Mouse (Mus musculus): ENCODE data around the gene Tpst1. TPM values are rescaled to one million over a fixed set of nuclear protein-coding genes. Genes with fewer than 3 reads are reported as not detected.

Tpst1 gene
- polyA plus RNA-seq, 1 experiment from 2014 or later: 65.4 TPM

GRCm38 (mm10) chr5:130143977-130144333, 70.8 kb downstream of the Tpst1 start:
- Histone ChIP-seq H3K27me3 (ENCODE audit: low read depth, poor library complexity, severe bottlenecking) (no peaks in the 10 kb centered on the region), H3K4me1 (peaks cover 23% of the 10 kb centered on the region), H3K27ac (peak overlapping the region; percentile 87), H3K36me3 (peaks cover 6% of the 10 kb centered on the region; the same call in 1 of the 2 replicates), H3K9me3 (replicated peaks) (no peaks in the 10 kb centered on the region), H3K4me3 (peak overlapping the region; percentile 70)
- 6% methylated on average over 20 of the region's 20 CpGs for WGBS
- peak; percentile 71 for DNase-seq (ENCODE audit: low spot score)

DNA sequence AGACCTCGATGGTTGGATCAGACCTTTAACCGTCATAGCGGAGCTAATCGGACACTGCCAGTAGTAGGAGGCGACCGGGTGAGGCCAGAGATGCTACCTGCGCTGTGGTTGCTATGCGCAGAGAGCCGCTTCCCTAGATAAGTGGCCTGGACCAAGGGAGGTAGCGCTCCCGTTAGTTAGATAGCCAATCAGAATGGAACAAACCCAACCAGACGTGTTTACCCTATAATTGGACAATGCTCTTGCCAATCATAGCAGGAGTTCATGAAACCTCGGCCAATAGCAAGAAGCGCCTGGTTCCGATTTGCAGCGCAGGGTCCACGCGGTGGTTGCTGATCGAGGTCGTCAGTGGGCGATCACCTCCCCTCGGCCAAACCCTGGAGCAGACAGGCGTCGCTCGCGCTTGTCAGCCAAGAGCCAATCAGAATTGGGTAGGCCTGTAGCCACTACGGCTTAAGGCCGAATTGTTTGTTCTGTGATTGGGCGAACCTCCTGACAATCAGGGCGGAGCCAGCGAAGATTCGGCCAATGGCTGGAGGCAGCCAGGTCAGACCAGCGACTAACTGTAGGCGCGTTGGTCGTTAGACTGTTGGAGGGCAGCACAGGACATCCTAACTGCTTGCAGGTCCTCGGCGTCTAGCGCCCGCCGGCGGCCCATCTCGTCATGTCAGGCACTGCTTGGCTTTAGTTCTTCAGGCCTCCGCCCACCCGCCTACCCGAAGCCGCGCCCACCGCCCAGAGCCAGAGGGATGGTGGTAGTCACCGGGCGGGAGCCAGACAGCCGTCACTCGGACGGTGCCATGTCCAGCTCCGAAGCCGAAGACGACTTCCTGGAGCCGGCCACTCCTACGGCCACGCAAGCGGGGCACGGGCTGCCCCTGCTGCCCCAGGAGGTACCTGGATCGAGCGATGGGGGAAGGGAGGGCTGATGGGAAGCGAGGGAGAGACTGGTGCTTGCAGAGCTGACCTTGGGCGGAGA, 71.5 kb downstream of the Tpst1 start, which contains the start of gene Kctd7:
Gene Kctd7, plus strand, starts transcription at position 528 of the 979 bp plus-strand sequence.
- WGBS: 1% methylated on average over 66 of the region's 66 CpGs

DNA sequence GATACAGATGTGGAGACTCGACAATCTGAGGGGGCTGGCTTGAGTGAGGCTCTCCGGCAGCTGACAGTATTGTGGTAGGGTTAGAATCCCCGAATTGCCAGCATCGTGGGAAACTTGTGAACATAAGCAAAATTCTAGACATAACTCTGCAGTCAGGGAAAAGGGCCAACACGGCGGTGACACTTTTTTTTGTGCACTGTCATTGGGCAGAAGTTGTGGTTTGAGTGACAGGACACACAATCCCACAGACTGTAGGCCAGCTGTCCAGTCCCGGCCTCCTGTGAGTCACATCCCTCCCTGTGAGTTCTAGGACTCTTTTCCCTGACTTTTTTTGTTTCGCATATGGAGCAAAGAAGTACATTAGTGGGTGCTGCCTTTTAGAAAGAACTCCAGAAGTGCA, 72.8 kb downstream of the Tpst1 start:
- Histone ChIP-seq H3K9me3 (replicated peaks) (no peaks in the 10 kb centered on the region), H3K27ac (no peak overlapping the region), H3K4me1 (peaks cover 23% of the 10 kb centered on the region), H3K4me3 (peak overlapping the region; percentile 70; the same call in 1 of the 2 replicates), H3K27me3 (ENCODE audit: low read depth, poor library complexity, severe bottlenecking) (no peaks in the 10 kb centered on the region), H3K36me3 (peaks cover 6% of the 10 kb centered on the region; the same call in 1 of the 2 replicates)
- DNase-seq (ENCODE audit: low spot score): no peak
- WGBS: 91% methylated on average over 8 of the region's 8 CpGs

More for the DNA sequence above, 71.5 kb downstream of the Tpst1 start, which contains the start of gene Kctd7:
- peaks cover 23% of the 10 kb centered on the region for H3K4me1 ChIP-seq
- no peaks in the 10 kb centered on the region for H3K27me3 ChIP-seq (ENCODE audit: low read depth, poor library complexity, severe bottlenecking)
- DNase-seq (ENCODE audit: low spot score): peak; percentile 90
- peak within 1 kb of the TSS; percentile 70 for H3K4me3 ChIP-seq
- no peaks in the 10 kb centered on the region for H3K9me3 ChIP-seq (replicated peaks)
- H3K27ac ChIP-seq: peak within 1 kb of the TSS; percentile 87
- peaks cover 6% of the 10 kb centered on the region; the same call in 1 of the 2 replicates for H3K36me3 ChIP-seq

- H3K9me3 ChIP-seq (replicated peaks): no peaks in the 10 kb centered on the region
- WGBS: 79% methylated on average over 7 of the region's 7 CpGs
- DNase-seq (ENCODE audit: low spot score): no peak
- H3K27ac ChIP-seq: no peak overlapping the region
- no peak overlapping the region for H3K4me3 ChIP-seq
- peaks cover 13% of the 10 kb centered on the region for H3K4me1 ChIP-seq
- H3K36me3 ChIP-seq: peaks cover 24% of the 10 kb centered on the region; the same call in 1 of the 2 replicates
- no peaks in the 10 kb centered on the region for H3K27me3 ChIP-seq (ENCODE audit: low read depth, poor library complexity, severe bottlenecking)
Measured at GRCm38 (mm10) chr5:130149726-130150310, 76.7 kb downstream of the Tpst1 start.

GRCm38 (mm10) chr5:130154286-130154685, 81.2 kb downstream of the Tpst1 start:
- no peak overlapping the region for H3K4me3 ChIP-seq
- H3K27me3 ChIP-seq (ENCODE audit: low read depth, poor library complexity, severe bottlenecking): no peaks in the 10 kb centered on the region
- H3K27ac ChIP-seq: no peak overlapping the region
- 0 out of 2 replicates have a peak, but pooled peaks cover 7% of the 10 kb centered on the region for H3K4me1 ChIP-seq
- no peaks in the 10 kb centered on the region for H3K9me3 ChIP-seq (replicated peaks)
- no peak for DNase-seq (ENCODE audit: low spot score)
- H3K36me3 ChIP-seq: peaks cover 18% of the 10 kb centered on the region; the same call in 1 of the 2 replicates
- 89% methylated on average over 2 of the region's 2 CpGs for WGBS

DNA sequence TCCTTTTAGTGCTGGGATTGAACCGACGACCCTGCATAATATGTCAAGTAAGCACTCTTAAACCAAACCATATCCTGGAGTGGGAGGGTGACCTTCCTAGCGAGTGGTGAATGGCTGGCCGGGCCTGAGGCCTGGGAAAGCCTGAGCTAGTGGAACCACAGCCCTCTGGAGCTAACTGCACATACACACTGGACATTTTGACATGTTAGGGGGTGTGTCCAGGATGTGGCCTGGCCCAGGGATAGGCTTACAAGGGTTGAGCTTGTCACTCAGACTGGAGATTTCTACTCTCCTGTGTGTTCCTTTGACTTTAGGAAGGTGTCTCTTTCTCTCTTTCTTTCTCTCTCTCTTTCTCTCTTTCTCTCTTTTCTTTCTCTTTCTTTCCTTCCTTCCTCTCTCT, 85.4 kb downstream of the Tpst1 start:
- 0 out of 2 replicates have a peak, but pooled peaks cover 7% of the 10 kb centered on the region for H3K4me1 ChIP-seq
- H3K9me3 ChIP-seq (replicated peaks): no peaks in the 10 kb centered on the region
- WGBS: 82% methylated on average over 4 of the region's 4 CpGs
- DNase-seq (ENCODE audit: low spot score): no peak
- no peak overlapping the region for H3K4me3 ChIP-seq
- no peaks in the 10 kb centered on the region for H3K27me3 ChIP-seq (ENCODE audit: low read depth, poor library complexity, severe bottlenecking)
- H3K27ac ChIP-seq: no peak overlapping the region
- H3K36me3 ChIP-seq: 0 out of 2 replicates have a peak, but pooled peaks cover 3% of the 10 kb centered on the region

DNA sequence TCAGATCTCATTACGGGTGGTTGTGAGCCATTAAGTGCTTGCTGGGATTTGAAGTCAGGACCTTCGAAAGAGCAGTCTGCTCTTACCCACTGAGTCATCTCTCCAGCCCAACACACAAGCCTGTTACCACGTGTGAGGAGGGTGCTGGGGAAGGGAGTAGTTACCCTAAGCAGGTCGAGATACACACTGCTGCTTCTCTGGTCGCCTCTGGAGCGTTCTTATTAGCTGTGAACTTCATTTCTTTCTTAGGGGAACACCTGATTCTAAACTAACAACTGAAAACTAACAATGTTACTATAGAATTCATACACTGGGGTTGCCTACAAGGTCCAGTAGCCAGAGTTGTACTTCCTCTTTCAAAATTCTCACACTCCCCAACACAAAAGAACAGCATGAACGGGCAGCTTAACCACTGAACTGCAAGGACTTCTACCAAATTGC, 86.7 kb downstream of the Tpst1 start:
- no peaks in the 10 kb centered on the region for H3K27me3 ChIP-seq (ENCODE audit: low read depth, poor library complexity, severe bottlenecking)
- H3K36me3 ChIP-seq: no peaks in the 10 kb centered on the region
- no peak for DNase-seq (ENCODE audit: low spot score)
- H3K4me1 ChIP-seq: 0 out of 2 replicates have a peak, but pooled peaks cover 7% of the 10 kb centered on the region
- H3K4me3 ChIP-seq: no peak overlapping the region
- WGBS: 67% methylated on average over 7 of the region's 7 CpGs
- H3K9me3 ChIP-seq (replicated peaks): no peaks in the 10 kb centered on the region
- H3K27ac ChIP-seq: no peak overlapping the region

DNA sequence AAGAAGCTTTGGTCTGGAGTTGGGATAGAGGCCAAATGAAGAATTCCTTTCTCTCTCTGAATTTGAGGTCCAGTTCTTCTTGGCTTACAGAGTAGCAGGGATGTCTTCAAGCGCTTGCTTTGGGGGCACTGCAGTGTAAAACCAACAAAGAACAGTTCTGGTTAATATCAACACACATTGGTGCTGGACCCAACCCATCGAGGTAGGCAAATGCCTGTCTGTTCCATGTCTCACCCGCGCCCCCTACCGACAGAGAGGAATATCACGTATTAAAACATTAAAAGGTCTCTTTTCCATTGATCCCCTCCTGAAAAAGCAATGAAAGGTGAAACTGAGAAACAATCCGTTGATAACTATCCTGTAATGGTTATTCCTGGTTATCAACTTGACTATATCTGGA, 90.5 kb downstream of the Tpst1 start:
- no peaks in the 10 kb centered on the region for H3K4me1 ChIP-seq
- H3K9me3 ChIP-seq (replicated peaks): no peaks in the 10 kb centered on the region
- no peaks in the 10 kb centered on the region for H3K27me3 ChIP-seq (ENCODE audit: low read depth, poor library complexity, severe bottlenecking)
- 6% methylated on average over 7 of the region's 7 CpGs for WGBS
- H3K27ac ChIP-seq: no peak overlapping the region
- DNase-seq (ENCODE audit: low spot score): peak; percentile 78
- no peaks in the 10 kb centered on the region for H3K36me3 ChIP-seq
- H3K4me3 ChIP-seq: no peak overlapping the region

- H3K36me3 ChIP-seq: no peaks in the 10 kb centered on the region
- H3K9me3 ChIP-seq (replicated peaks): no peaks in the 10 kb centered on the region
- DNase-seq (ENCODE audit: low spot score): no peak
- H3K27ac ChIP-seq: no peak overlapping the region
- H3K4me3 ChIP-seq: no peak overlapping the region
- no peaks in the 10 kb centered on the region for H3K4me1 ChIP-seq
- WGBS: 76% methylated on average over 4 of the region's 4 CpGs
- no peaks in the 10 kb centered on the region for H3K27me3 ChIP-seq (ENCODE audit: low read depth, poor library complexity, severe bottlenecking)
Measured at GRCm38 (mm10) chr5:130165213-130165612, 92.1 kb downstream of the Tpst1 start.

DNA sequence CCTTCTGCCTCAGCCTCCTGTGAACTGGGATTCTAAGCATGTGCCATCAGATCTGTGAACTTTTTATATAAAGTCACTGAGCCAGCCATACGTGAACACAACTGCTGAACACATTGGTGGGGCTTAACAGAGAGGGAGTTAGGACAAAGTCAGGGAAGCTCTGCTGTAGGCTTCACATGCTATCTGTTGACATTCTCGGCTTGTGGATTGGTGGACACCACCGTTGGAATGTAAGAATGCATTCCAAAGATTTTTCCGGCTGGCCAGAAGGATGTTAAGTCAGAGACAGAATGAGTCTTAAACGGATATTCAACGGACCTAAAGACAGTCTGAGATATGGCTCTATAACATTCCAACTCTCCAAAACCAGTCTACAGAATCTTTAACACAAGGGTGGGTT, 96.0 kb downstream of the Tpst1 start:
- Histone ChIP-seq H3K27me3 (ENCODE audit: low read depth, poor library complexity, severe bottlenecking) (no peaks in the 10 kb centered on the region), H3K36me3 (no peaks in the 10 kb centered on the region), H3K4me3 (no peak overlapping the region), H3K4me1 (peaks cover 20% of the 10 kb centered on the region), H3K9me3 (replicated peaks) (no peaks in the 10 kb centered on the region), H3K27ac (no peak overlapping the region)
- WGBS: 77% methylated on average over 6 of the region's 6 CpGs
- DNase-seq (ENCODE audit: low spot score): no peak

DNA sequence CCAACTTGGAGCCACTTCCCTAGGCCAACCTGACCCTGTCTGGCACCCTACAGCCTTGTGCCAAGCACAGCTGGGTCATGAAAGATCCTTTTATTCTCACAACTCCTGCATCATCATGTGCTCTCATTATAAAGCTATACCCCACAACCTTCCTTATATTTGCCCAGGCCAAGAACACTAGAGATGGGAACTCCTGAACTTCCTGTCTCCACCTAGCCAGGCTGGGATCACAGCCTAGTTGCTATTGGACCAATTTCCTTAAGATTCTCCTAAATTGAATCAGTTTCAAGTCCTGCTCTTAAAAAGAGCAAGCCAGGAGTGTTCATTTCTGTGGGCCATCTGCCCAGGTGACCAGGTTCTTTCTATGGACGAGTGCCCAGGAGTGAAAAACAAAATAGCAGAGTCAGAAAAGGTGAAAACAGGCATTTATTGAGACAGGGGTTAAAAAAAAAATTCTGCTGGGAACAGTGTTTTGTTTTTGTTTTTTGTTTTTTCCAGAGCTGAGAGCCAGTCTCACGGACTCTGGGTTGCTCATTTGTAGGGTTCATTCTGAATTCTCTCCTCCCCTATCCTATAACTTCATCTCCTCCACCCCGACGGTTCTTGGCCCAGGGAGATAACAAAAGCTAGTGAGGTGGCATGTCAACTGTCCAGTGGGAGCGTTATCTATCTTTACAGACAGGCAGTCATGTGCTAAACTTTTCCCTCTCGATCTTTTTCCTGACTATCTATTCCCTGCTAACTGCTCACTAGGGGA, 97.7 kb downstream of the Tpst1 start:
- no peaks in the 10 kb centered on the region for H3K36me3 ChIP-seq
- H3K9me3 ChIP-seq (replicated peaks): no peaks in the 10 kb centered on the region
- no peaks in the 10 kb centered on the region for H3K27me3 ChIP-seq (ENCODE audit: low read depth, poor library complexity, severe bottlenecking)
- 13% methylated on average over 6 of the region's 6 CpGs for WGBS
- H3K27ac ChIP-seq: peak overlapping the region; percentile 92
- H3K4me1 ChIP-seq: peaks cover 20% of the 10 kb centered on the region
- peak overlapping the region; percentile 97 for H3K4me3 ChIP-seq
- no peak for DNase-seq (ENCODE audit: low spot score)

- H3K27ac ChIP-seq: peak within 1 kb of the TSS; percentile 92
- under 1% methylated on average over 62 of the region's 62 CpGs for WGBS
Measured at GRCm38 (mm10) chr5:130171423-130171954, 98.4 kb downstream of the Tpst1 start, which contains the start of gene Rabgef1. TSS of gene Rabgef1 (plus strand) at chr5:130171798.

More at GRCm38 (mm10) chr5:130171423-130171954, 98.4 kb downstream of the Tpst1 start, which contains the start of gene Rabgef1:
- peak; percentile 97 for DNase-seq (ENCODE audit: low spot score)
- Histone ChIP-seq H3K4me3 (peak within 1 kb of the TSS; percentile 97), H3K27me3 (ENCODE audit: low read depth, poor library complexity, severe bottlenecking) (no peaks in the 10 kb centered on the region), H3K9me3 (replicated peaks) (no peaks in the 10 kb centered on the region), H3K4me1 (peaks cover 20% of the 10 kb centered on the region), H3K36me3 (no peaks in the 10 kb centered on the region)

All from limb, embryonic 10.5 days (tissue).